Mouse (Mus musculus): ENCODE results near the gene Cyp2j9.

DNA sequence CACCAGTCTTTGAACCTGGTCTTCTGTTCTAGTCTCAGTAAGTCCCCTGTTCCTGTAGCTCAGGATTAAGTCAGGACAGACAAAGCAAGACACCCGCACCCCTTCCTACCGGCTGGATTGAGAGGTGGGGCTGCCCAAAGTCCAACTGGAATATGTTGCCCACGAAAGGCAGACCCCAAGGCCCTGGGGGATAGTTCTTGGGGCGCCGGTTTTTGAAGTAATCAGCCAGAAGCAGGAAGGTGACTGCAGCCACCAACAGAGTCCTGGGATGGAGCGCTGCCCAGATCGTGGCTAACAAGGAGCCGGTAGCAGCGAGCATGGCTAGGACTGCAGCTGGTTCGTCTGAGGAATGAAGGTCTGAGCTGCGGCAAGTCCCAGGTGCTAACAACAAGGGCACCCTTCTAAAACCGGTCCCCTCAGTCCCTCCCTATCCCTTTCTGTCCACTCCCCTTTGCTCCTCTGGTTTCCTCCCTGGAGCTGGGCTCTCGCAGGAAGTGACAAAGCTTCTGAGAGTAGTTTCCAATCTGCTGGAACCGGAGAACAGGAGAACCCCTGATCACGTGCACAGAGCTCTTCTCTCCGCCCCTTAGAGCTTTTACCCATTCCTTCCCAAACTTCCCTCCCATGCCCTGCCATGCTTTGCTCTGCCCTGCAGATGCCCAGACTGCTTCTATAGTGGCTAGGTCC is 38.1 kb downstream of the Cyp2j9 start, which contains the start of gene Cyp2j6:
- TF ChIP-seq CTCF (IDR thresholded peaks at IDR 0.05) (no peak), EP300 (IDR thresholded peaks at IDR 0.05; ENCODE audit: insufficient read depth, low read depth, low read length) (peak; percentile 48; the same call in 1 of the 2 replicates)
